ENCODE assay signal across 16 mouse cellular contexts in the genomic region with DNA sequence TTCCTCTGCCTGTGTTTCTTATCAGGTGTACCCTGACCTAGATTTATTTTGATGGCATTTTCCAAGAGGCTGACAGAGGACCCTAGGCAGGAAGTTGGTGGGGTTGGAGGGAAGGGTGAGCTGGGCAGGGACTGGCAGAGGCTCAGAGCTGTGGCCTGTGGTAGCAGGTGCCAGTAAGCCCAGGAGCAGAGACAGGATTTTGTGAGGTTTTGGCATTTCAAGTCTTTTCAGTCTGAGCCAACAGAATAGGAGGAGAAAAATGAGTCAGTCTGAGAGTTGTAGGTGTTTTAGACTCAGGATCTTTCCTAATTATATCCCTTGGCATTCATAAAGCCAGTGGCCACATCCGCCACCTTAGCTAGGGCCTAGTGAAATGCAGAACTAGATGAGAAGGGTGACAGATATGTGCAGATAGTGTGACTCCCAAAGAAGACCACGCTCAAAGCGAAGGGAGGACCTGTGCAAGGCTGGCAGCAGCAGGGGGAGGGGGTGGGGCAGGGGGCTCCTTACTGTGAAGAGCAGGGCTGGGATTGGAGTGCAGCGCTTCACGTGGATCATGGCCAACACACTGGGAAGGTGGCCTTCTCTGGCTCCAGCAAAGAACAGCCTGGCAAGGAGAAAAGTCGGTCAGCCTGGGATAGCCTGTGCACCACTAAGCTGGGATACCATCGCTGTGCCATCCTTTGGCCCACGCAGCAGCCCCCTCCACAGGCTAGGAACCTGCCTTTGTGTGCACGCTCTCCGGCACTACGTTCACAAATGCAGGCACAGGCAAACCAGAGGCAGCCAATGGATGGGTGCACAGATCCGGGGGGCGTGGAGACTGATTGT. TPM values are rescaled to one million over a fixed set of nuclear protein-coding genes. Genes with fewer than 3 reads are reported as not detected.
DNase-seq lines count a peak whose midpoint lies in the region; ATAC-seq and TF ChIP-seq lines count a peak whose summit lies in the region.
"Had no signal": no experiment of that assay in that cellular context is flagged by ENCODE, and none has a peak within 500 bp of the region (broad histone marks: within the 10 kb centered on the region; RNA-seq: fewer than 3 reads in every experiment).

No protein-coding gene starts in this region.

- no peak overlapping the region for H3K4me2 ChIP-seq in midbrain, postnatal 0 days (ENCODE audit: low read depth, low read length, poor library complexity, severe bottlenecking)
- no peak overlapping the region for H3K4me2 ChIP-seq in midbrain, embryonic 16.5 days (ENCODE audit: low read length)
- H3K4me2 ChIP-seq in intestine, postnatal 0 days (replicated peaks; ENCODE audit: low read depth): no peak overlapping the region
- H3K4me2 ChIP-seq: embryonic facial prominence, embryonic 13.5 days; neural tube, embryonic 15.5 days had no signal

- no peak for DNase-seq in frontal cortex, postnatal 10 days (ENCODE audit: low spot score in 2 of 2)
- DNase-seq in midbrain, postnatal 0 days (ENCODE audit: low spot score): no peak
- DNase-seq in cerebellum, postnatal 10 days: peak; percentile 72 to 74
- DNase-seq in adrenal gland, postnatal 14 days: no peak
- DNase-seq: kidney, adult 2 months; kidney, postnatal 4 days; lung, postnatal 36 days had no signal

- H3K9me3 ChIP-seq in midbrain, postnatal 0 days (ENCODE audit: low read length): no peaks in the 10 kb centered on the region
- no peaks in the 10 kb centered on the region for H3K9me3 ChIP-seq in midbrain, embryonic 16.5 days (replicated peaks; ENCODE audit: control insufficient read depth, low read length, poor library complexity, severe bottlenecking)
- no peaks in the 10 kb centered on the region for H3K9me3 ChIP-seq in intestine, postnatal 0 days (ENCODE audit: control insufficient read depth)
- H3K9me3 ChIP-seq: embryonic facial prominence, embryonic 13.5 days; neural tube, embryonic 15.5 days had no signal

- 59% methylated on average over 13 of the region's 13 CpGs for WGBS in midbrain, postnatal 0 days
- 57% methylated on average over 13 of the region's 13 CpGs for WGBS in midbrain, embryonic 16.5 days
- WGBS in intestine, postnatal 0 days: 79% methylated on average over 13 of the region's 13 CpGs

- TF ChIP-seq CTCF in midbrain, postnatal 0 days (IDR thresholded peaks at IDR 0.05): no peak
- TF ChIP-seq CTCF in intestine, postnatal 0 days (IDR thresholded peaks at IDR 0.05; ENCODE audit: low read depth): no peak

- no peaks in the 10 kb centered on the region for H3K27me3 ChIP-seq in midbrain, postnatal 0 days (ENCODE audit: insufficient read depth, low read length)
- H3K27me3 ChIP-seq in midbrain, embryonic 16.5 days (ENCODE audit: control insufficient read depth, insufficient read depth, low read depth, low read length): no peaks in the 10 kb centered on the region
- H3K27me3 ChIP-seq in intestine, postnatal 0 days (replicated peaks; ENCODE audit: control insufficient read depth, insufficient read depth, low read length): no peaks in the 10 kb centered on the region
- H3K27me3 ChIP-seq: embryonic facial prominence, embryonic 13.5 days; neural tube, embryonic 15.5 days had no signal

- H3K4me3 ChIP-seq in midbrain, postnatal 0 days (ENCODE audit: low read depth, low read length): no peak overlapping the region
- H3K4me3 ChIP-seq in midbrain, embryonic 16.5 days (ENCODE audit: low read depth, low read length): no peak overlapping the region
- no peak overlapping the region for H3K4me3 ChIP-seq in intestine, postnatal 0 days (ENCODE audit: low read depth, low read length)
- H3K4me3 ChIP-seq: embryonic facial prominence, embryonic 13.5 days; neural tube, embryonic 15.5 days had no signal

- ATAC-seq in frontal cortex, adult (ENCODE audit: low TSS enrichment): peak; percentile 71
- peak; percentile 45; the same call in 1 of the 2 replicates for ATAC-seq in midbrain, postnatal 0 days (ENCODE audit: low FRiP score)
- no peak for ATAC-seq in midbrain, embryonic 16.5 days
- ATAC-seq in intestine, postnatal 0 days: 0 out of 2 replicates have a peak, but pooled peaks have one; percentile 7
- ATAC-seq in megakaryocyte, adult 5-6 weeks (ENCODE audit: poor library complexity, severe bottlenecking): no peak

- no peaks in the 10 kb centered on the region for H3K4me1 ChIP-seq in midbrain, postnatal 0 days (ENCODE audit: insufficient read depth, low read length)
- H3K4me1 ChIP-seq in midbrain, embryonic 16.5 days (ENCODE audit: control insufficient read depth, insufficient read depth, low read length): no peaks in the 10 kb centered on the region
- peaks cover 2% of the 10 kb centered on the region; the same call in 1 of the 2 replicates for H3K4me1 ChIP-seq in intestine, postnatal 0 days (replicated peaks; ENCODE audit: control insufficient read depth, insufficient read depth, low read length)
- H3K4me1 ChIP-seq: embryonic facial prominence, embryonic 13.5 days; neural tube, embryonic 15.5 days had no signal

- no peak overlapping the region for H3K9ac ChIP-seq in midbrain, postnatal 0 days (replicated peaks; ENCODE audit: low read length, poor library complexity, severe bottlenecking)
- no peak overlapping the region for H3K9ac ChIP-seq in midbrain, embryonic 16.5 days (ENCODE audit: low read depth, low read length)
- H3K9ac ChIP-seq in intestine, postnatal 0 days (ENCODE audit: low read depth, low read length): no peak overlapping the region
- H3K9ac ChIP-seq: embryonic facial prominence, embryonic 13.5 days; liver, embryonic 14.5 days; neural tube, embryonic 15.5 days had no signal

- H3K36me3 ChIP-seq in midbrain, postnatal 0 days (ENCODE audit: insufficient read depth, low read length): peaks cover 10% of the 10 kb centered on the region
- no peaks in the 10 kb centered on the region for H3K36me3 ChIP-seq in midbrain, embryonic 16.5 days (ENCODE audit: control insufficient read depth, insufficient read depth, low read length)
- H3K36me3 ChIP-seq in intestine, postnatal 0 days (ENCODE audit: control insufficient read depth, insufficient read depth): peaks cover 54% of the 10 kb centered on the region
- H3K36me3 ChIP-seq: embryonic facial prominence, embryonic 13.5 days; neural tube, embryonic 15.5 days had no signal

- no peak overlapping the region for H3K27ac ChIP-seq in midbrain, postnatal 0 days (ENCODE audit: low read depth, low read length)
- no peak overlapping the region for H3K27ac ChIP-seq in midbrain, embryonic 16.5 days (ENCODE audit: low read length)
- no peak overlapping the region for H3K27ac ChIP-seq in intestine, postnatal 0 days (ENCODE audit: low read depth, low read length)
- H3K27ac ChIP-seq: embryonic facial prominence, embryonic 13.5 days; liver, embryonic 14.5 days; neural tube, embryonic 15.5 days had no signal

RNA-seq across cellular contexts. Expression of a gene that starts 17.1 kb away (rescaled TPM):
- total RNA-seq in midbrain, postnatal 0 days (2014; rRNA removed): not detected in 2 replicates
- polyA plus RNA-seq in midbrain, postnatal 0 days (2015; fragmentation: Nextera tagmentation; extraction: Ambion mirVana): not detected in 2 replicates
- polyA plus RNA-seq in midbrain, embryonic 16.5 days (2015; fragmentation: Nextera tagmentation; extraction: Ambion mirVana): not detected in 2 replicates
- not detected in 2 replicates for polyA plus RNA-seq in intestine, postnatal 0 days (2015; fragmentation: Nextera tagmentation; extraction: Ambion mirVana)
- 24.4 and 26.0 TPM in 2 replicates for total RNA-seq in megakaryocyte, adult 5-6 weeks (2015)
- 41.9 and 52.8 TPM in 2 replicates for total RNA-seq in megakaryocyte, adult 5-6 weeks (2017)
- total RNA-seq in adrenal gland, postnatal 14 days (2021): not detected in 2 replicates
- total RNA-seq: heart, postnatal 25 days; left cerebral cortex, postnatal 25 days had no signal
- polyA plus RNA-seq: embryonic facial prominence, embryonic 13.5 days had no signal

RNA-seq across cellular contexts. Expression of a gene that starts 30.4 kb away (rescaled TPM):
- total RNA-seq in midbrain, postnatal 0 days (2014; rRNA removed): not detected in 2 replicates
- polyA plus RNA-seq in midbrain, postnatal 0 days (2015; fragmentation: Nextera tagmentation; extraction: Ambion mirVana): 0.07 and 0.31 TPM in 2 replicates
- 0.15 and 0.29 TPM in 2 replicates for polyA plus RNA-seq in midbrain, embryonic 16.5 days (2015; fragmentation: Nextera tagmentation; extraction: Ambion mirVana)
- polyA plus RNA-seq in intestine, postnatal 0 days (2015; fragmentation: Nextera tagmentation; extraction: Ambion mirVana): 0.09 TPM in 1 of 2 replicates, not detected in the other
- total RNA-seq in megakaryocyte, adult 5-6 weeks (2015): 0.25 and 0.46 TPM in 2 replicates
- not detected in 2 replicates for total RNA-seq in megakaryocyte, adult 5-6 weeks (2017)
- not detected in 2 replicates for total RNA-seq in adrenal gland, postnatal 14 days (2021)
- total RNA-seq: heart, postnatal 25 days had no signal

RNA-seq across cellular contexts. Expression of a gene that starts 42.3 kb away (rescaled TPM):
- total RNA-seq in midbrain, postnatal 0 days (2014; rRNA removed): 118 and 122 TPM in 2 replicates
- polyA plus RNA-seq in midbrain, postnatal 0 days (2015; fragmentation: Nextera tagmentation; extraction: Ambion mirVana): 91.7 and 108 TPM in 2 replicates
- polyA plus RNA-seq in midbrain, embryonic 16.5 days (2015; fragmentation: Nextera tagmentation; extraction: Ambion mirVana): 108 and 123 TPM in 2 replicates
- polyA plus RNA-seq in intestine, postnatal 0 days (2015; fragmentation: Nextera tagmentation; extraction: Ambion mirVana): 49.9 and 57.4 TPM in 2 replicates
- total RNA-seq in megakaryocyte, adult 5-6 weeks (2015): 99.7 and 131 TPM in 2 replicates
- 173 and 223 TPM in 2 replicates for total RNA-seq in megakaryocyte, adult 5-6 weeks (2017)
- 168 and 193 TPM in 2 replicates for total RNA-seq in adrenal gland, postnatal 14 days (2021)

RNA-seq across cellular contexts. Expression of a gene that starts 43.0 kb away (rescaled TPM):
- 44.2 and 46.5 TPM in 2 replicates for total RNA-seq in midbrain, postnatal 0 days (2014; rRNA removed)
- polyA plus RNA-seq in midbrain, postnatal 0 days (2015; fragmentation: Nextera tagmentation; extraction: Ambion mirVana): 61.1 and 67.6 TPM in 2 replicates
- polyA plus RNA-seq in midbrain, embryonic 16.5 days (2015; fragmentation: Nextera tagmentation; extraction: Ambion mirVana): 58.9 and 63.9 TPM in 2 replicates
- polyA plus RNA-seq in intestine, postnatal 0 days (2015; fragmentation: Nextera tagmentation; extraction: Ambion mirVana): 75.5 and 76.8 TPM in 2 replicates
- total RNA-seq in megakaryocyte, adult 5-6 weeks (2015): 57.9 and 59.1 TPM in 2 replicates
- total RNA-seq in megakaryocyte, adult 5-6 weeks (2017): 34.3 and 34.8 TPM in 2 replicates
- 33.7 and 41.0 TPM in 2 replicates for total RNA-seq in adrenal gland, postnatal 14 days (2021)

RNA-seq across cellular contexts. Expression of a gene that starts 52.7 kb away (rescaled TPM):
- 10.3 and 11.3 TPM in 2 replicates for total RNA-seq in midbrain, postnatal 0 days (2014; rRNA removed)
- 8.8 and 9.7 TPM in 2 replicates for polyA plus RNA-seq in midbrain, postnatal 0 days (2015; fragmentation: Nextera tagmentation; extraction: Ambion mirVana)
- polyA plus RNA-seq in midbrain, embryonic 16.5 days (2015; fragmentation: Nextera tagmentation; extraction: Ambion mirVana): 8.8 and 12.0 TPM in 2 replicates
- 34.2 and 36.9 TPM in 2 replicates for polyA plus RNA-seq in intestine, postnatal 0 days (2015; fragmentation: Nextera tagmentation; extraction: Ambion mirVana)
- 9.1 and 14.3 TPM in 2 replicates for total RNA-seq in megakaryocyte, adult 5-6 weeks (2015)
- 1.3 and 2.8 TPM in 2 replicates for total RNA-seq in megakaryocyte, adult 5-6 weeks (2017)
- 46.1 and 51.5 TPM in 2 replicates for total RNA-seq in adrenal gland, postnatal 14 days (2021)

Comparison
In these comparisons a context has a peak if more than half of its experiments do, and no peak if none do; other contexts are left out.
1. ATAC-seq: peak in frontal cortex, adult (single experiment), midbrain, postnatal 0 days (single experiment) and intestine, postnatal 0 days (single experiment); none in midbrain, embryonic 16.5 days (single experiment) and megakaryocyte, adult 5-6 weeks (single experiment).
2. DNase-seq: peak in cerebellum, postnatal 10 days (2 of 2); none in frontal cortex, postnatal 10 days (0 of 2), midbrain, postnatal 0 days (single experiment) and adrenal gland, postnatal 14 days (single experiment).
3. RNA of a gene that starts 17.1 kb away (total RNA-seq): 24.4 to 52.8 TPM in megakaryocyte, adult 5-6 weeks; not detected in adrenal gland, postnatal 14 days and not detected in midbrain, postnatal 0 days; every median in the first group is over 10 times any median in the second.